Mouse (Mus musculus) embryonic facial prominence, embryonic 10.5 days (tissue): ENCODE results near the gene Ace. TPM values are rescaled to one million over a fixed set of nuclear protein-coding genes. Genes with fewer than 3 reads are reported as not detected.

Experiments
- DNase-seq: peaks from one replicate; pipeline ENCODE4 v3.0.0-alpha.2; 2017; ENCODE audit warnings: low spot score
- H3K27ac ChIP-seq: fragments of 300-500 bp; sonication (generic); replicated peaks from 2 replicates; pipeline ENCODE4 v1.5.1; 2016; ENCODE audit warnings: mild to moderate bottlenecking
- H3K27me3 ChIP-seq: fragments of 300-500 bp; sonication (generic); replicated peaks from 2 replicates; pipeline ENCODE4 v1.6.1; 2016; ENCODE audit warnings: low read depth, mild to moderate bottlenecking; ENCODE audit not compliant: poor library complexity, severe bottlenecking
- H3K36me3 ChIP-seq: fragments of 300-500 bp; sonication (generic); replicated peaks from 2 replicates; pipeline ENCODE4 v1.6.1; 2016; ENCODE audit warnings: mild to moderate bottlenecking, moderate library complexity
- H3K4me1 ChIP-seq: fragments of 300-500 bp; sonication (generic); 2 replicates; pipeline ENCODE4 v1.6.1; 2016
- H3K4me3 ChIP-seq: fragments of 300-500 bp; sonication (generic); 2 replicates; pipeline ENCODE4 v1.5.1; 2016; ENCODE audit warnings: mild to moderate bottlenecking, moderate library complexity
- H3K9me3 ChIP-seq: fragments of 300-500 bp; sonication (generic); 2 replicates; pipeline ENCODE4 v1.6.1; 2016; ENCODE audit warnings: mild to moderate bottlenecking
- WGBS: fragments of 180-500 bp; shearing (Covaris S2); methylation state at CpG from one replicate; pipeline ENCODE4 v1.1.7; 2016; 5-methylcytosine and 5-hydroxymethylcytosine counted together
- polyA plus RNA-seq: library from polyadenylated mRNA; unstranded; fragments of >200 nt; fragmentation: Nextera tagmentation; extraction: Ambion mirVana; gene quantifications from 2 replicates; pipeline ENCODE4 v1.2.1, GENCODE M21; 2016

Ace gene
- polyA plus RNA-seq, 1 experiment from 2014 or later, result 0.45 TPM

DNA sequence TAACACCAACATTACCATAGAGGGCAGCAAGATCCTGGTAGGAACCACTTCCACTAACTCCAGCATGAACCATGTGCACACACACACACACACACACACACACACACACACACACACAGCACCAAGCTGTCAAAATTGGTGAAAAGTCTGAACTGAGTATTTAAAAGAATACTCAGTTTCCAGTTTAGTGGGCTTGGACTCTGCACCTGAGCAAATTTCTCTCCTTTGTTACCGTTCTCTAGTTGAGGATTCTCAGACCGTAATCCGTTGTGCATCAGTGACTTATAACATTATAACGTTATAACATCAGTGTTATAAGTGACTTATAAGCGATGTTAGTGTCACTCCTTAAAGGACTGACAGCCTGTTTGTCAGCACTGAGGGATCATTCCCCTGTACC lies 7.9 kb downstream of the Ace start:
- DNase-seq, result no peak
- H3K4me3 ChIP-seq, result no peak overlapping the region
- no peak overlapping the region for H3K27ac ChIP-seq
- no peaks in the 10 kb centered on the region for H3K36me3 ChIP-seq
- 93% methylated on average over 5 of the region's 5 CpGs for WGBS
- H3K27me3 ChIP-seq, result peaks cover 18% of the 10 kb centered on the region
- no peaks in the 10 kb centered on the region for H3K9me3 ChIP-seq
- H3K4me1 ChIP-seq, result no peaks in the 10 kb centered on the region

DNA sequence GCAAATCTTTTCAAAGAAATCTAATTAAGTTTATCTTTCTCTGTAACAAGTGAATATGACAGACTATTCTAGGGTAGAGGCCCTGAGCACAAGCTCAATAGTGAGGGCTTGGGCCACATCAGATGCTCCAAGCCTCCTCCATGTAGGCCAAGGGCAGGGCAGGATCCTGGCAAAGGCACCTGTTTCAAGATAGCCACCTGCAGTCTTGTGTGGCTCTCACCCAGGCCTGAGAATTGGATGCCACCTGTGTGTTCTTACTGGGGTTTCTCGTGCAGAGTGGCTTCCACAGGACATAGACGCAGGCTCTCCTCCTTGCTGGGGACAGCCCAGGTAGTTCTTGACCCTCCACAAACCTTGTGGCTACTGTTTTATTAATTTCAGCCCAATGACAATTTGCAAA lies 10.5 kb downstream of the Ace start:
- no peaks in the 10 kb centered on the region for H3K4me1 ChIP-seq
- 86% methylated on average over 2 of the region's 2 CpGs for WGBS
- peaks cover 7% of the 10 kb centered on the region; the same call in 1 of the 2 replicates for H3K27me3 ChIP-seq
- H3K36me3 ChIP-seq, result no peaks in the 10 kb centered on the region
- no peak overlapping the region for H3K27ac ChIP-seq
- no peak overlapping the region for H3K4me3 ChIP-seq
- no peaks in the 10 kb centered on the region for H3K9me3 ChIP-seq
- DNase-seq, result no peak

DNA sequence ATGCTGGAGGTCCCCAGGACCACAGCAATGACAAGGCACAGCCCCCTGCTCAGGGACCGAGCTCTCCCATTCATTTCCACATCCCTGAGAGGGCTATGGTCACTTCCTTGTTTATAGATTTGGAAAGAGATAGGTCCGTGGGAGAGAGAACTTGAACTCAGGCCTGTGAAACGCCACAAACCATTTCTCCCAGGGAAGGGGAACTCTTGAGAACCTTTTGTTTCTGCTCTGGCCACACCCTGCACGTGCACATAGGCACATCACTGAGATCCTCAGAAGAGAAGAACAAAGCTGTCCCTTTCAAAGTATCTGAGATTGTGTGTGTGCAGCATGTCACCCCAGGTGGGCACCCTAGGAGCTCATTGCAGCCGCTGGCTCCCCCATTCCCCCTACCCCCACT lies 10.9 kb downstream of the Ace start:
- WGBS, result 71% methylated on average over 5 of the region's 5 CpGs

DNA sequence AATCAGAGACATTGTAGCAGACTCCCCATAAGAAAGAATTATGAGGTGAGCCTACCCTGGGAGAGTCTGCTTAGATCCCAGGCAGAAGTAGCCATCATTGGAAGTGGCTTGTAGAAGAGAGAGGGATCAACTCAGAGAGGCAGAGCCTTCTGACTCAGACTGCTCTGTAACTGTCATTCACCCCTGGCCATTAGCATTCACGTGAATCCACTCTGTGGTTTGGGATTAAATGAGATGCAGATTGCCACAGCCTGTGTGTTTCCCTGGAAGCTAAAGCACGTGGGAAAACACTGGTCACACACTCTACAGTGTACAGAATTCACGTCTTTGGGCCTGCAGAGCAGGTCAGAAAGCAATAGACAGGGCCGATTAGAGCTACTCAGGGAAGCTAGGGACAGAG lies 16.7 kb downstream of the Ace start:
- WGBS, result 75% methylated on average over 4 of the region's 4 CpGs
- Histone ChIP-seq H3K4me3 (no peak overlapping the region), H3K27ac (no peak overlapping the region)

More for the DNA sequence above, 10.9 kb downstream of the Ace start:
- Histone ChIP-seq H3K9me3 (no peaks in the 10 kb centered on the region), H3K4me1 (no peaks in the 10 kb centered on the region), H3K27me3 (peaks cover 5% of the 10 kb centered on the region; the same call in 1 of the 2 replicates), H3K36me3 (no peaks in the 10 kb centered on the region), H3K27ac (no peak overlapping the region), H3K4me3 (no peak overlapping the region)
- DNase-seq, result no peak

DNA sequence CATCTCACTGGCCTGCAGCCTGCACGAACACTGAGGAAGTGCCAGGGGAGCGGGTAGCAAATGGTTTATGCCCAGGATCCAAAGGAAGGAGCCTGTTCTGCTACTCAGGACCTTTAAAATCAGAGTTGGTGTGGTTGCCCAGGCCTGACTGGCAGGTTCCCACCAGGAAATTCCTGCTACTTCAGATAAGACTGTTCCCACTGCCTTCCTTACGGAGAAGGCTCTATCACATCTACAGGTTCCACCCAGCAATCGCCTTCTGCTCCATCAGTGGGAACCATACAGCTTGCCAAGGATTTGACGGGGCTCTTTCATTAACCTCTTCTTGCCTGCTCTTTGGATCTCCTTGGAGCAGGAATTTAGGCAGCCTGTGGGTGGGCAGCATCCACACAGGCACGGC lies 19.7 kb downstream of the Ace start:
- no peaks in the 10 kb centered on the region for H3K36me3 ChIP-seq
- peaks cover 9% of the 10 kb centered on the region; the same call in 1 of the 2 replicates for H3K4me1 ChIP-seq
- 80% methylated on average over 6 of the region's 6 CpGs for WGBS
- no peak overlapping the region for H3K4me3 ChIP-seq
- DNase-seq, result no peak
- H3K27me3 ChIP-seq, result no peaks in the 10 kb centered on the region
- H3K9me3 ChIP-seq, result no peaks in the 10 kb centered on the region
- H3K27ac ChIP-seq, result no peak overlapping the region

More for the DNA sequence above, 16.7 kb downstream of the Ace start:
- Histone ChIP-seq H3K4me1 (peaks cover 8% of the 10 kb centered on the region; the same call in 1 of the 2 replicates), H3K9me3 (no peaks in the 10 kb centered on the region), H3K27me3 (no peaks in the 10 kb centered on the region), H3K36me3 (no peaks in the 10 kb centered on the region)
- no peak for DNase-seq

DNA sequence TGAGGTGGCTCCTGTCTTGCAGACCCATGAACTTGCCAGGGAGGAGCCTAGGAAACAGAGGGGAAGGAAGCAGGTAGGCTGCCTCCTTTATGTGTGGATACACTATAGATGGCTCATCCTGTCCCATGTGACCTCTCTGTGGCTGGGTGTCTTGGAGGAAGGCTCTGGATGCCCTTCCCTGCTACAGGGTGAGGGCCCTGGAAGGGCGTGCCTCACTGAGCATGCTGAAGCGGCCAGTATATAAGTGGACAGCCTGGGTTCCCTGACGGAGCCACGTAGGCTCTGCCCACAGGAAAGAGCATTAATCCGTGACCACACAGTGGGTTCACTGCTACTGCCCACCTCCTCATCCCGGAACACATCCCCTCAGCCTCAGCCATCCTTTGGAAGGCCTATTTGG lies 21.7 kb downstream of the Ace start:
- Histone ChIP-seq H3K4me1 (peaks cover 9% of the 10 kb centered on the region; the same call in 1 of the 2 replicates), H3K36me3 (no peaks in the 10 kb centered on the region), H3K27me3 (no peaks in the 10 kb centered on the region), H3K4me3 (no peak overlapping the region), H3K27ac (no peak overlapping the region), H3K9me3 (no peaks in the 10 kb centered on the region)
- WGBS, result 80% methylated on average over 6 of the region's 6 CpGs
- no peak for DNase-seq

DNA sequence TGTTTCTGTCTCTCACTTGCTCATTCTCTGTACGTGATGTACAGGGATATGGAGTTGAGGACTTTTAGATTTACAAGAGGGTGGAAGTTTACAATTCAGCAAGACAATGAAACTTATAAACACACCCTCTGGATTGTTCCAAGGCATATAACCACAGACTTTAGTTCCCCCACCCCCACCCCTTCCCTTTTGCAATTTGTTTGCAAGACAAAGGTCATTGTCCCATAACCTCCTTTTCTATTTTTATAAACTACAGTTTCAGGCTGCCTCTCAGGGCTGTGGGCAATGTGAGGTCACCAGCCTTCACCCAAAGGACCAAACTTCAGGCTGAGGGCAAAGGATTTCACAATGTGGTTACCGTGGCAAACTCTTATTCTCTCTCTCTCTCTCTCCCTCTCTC lies 22.5 kb downstream of the Ace start:
- H3K4me1 ChIP-seq, result peaks cover 9% of the 10 kb centered on the region; the same call in 1 of the 2 replicates
- DNase-seq, result no peak
- no peak overlapping the region for H3K4me3 ChIP-seq
- no peaks in the 10 kb centered on the region for H3K36me3 ChIP-seq
- H3K9me3 ChIP-seq, result no peaks in the 10 kb centered on the region
- WGBS, result 79% methylated on average over 2 of the region's 2 CpGs
- no peaks in the 10 kb centered on the region for H3K27me3 ChIP-seq
- H3K27ac ChIP-seq, result no peak overlapping the region

DNA sequence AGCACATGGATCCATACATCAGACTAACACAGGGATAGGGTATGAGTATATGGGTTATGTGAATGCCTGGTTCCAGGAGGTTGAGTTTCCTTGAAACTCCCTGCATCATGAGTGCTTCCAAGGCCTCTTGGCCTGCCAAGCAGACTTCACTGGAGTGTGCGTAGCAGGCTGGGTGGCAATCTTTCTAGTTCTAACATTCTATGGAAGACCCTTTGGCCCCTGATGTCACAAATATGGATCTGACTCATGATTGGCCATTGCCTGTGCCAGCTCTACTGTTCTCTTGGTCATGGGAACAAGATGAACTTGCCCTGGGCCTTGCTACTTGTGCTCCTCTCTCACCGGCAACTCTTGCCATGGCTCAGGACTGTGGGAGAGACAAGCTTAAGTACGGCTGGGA lies 26.6 kb downstream of the Ace start, which contains the start of gene Ace3:
Gene Ace3 (plus strand): TSS at position 301 of the 400 bp plus-strand sequence.
- Histone ChIP-seq H3K4me1 (peaks cover 2% of the 10 kb centered on the region; the same call in 1 of the 2 replicates), H3K9me3 (no peaks in the 10 kb centered on the region), H3K36me3 (no peaks in the 10 kb centered on the region), H3K27me3 (no peaks in the 10 kb centered on the region), H3K27ac (no peak within 1 kb of the TSS), H3K4me3 (no peak within 1 kb of the TSS)
- 96% methylated on average over 3 of the region's 3 CpGs for WGBS
- DNase-seq, result no peak

DNA sequence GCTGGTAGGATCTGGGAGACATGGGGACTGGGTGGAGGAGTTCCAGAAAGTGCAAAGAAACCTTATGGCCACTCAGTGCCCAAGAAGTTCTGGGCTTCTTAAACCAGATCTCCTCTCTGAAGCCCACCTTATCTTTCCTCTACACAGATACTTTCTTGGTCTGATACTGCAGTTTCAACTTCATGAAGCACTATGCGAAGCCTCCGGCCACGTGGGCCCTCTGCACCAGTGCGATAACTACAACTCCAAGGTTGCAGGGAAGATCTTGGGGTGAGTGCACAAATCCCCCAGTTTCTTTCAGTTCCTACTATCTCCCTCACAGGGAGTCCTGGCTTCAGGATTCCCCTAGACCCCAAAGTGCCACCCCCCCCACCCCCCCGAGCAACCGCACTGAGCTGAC lies 32.3 kb downstream of the Ace start:
- Histone ChIP-seq H3K4me1 (no peaks in the 10 kb centered on the region), H3K4me3 (no peak overlapping the region), H3K9me3 (no peaks in the 10 kb centered on the region), H3K27ac (no peak overlapping the region), H3K27me3 (no peaks in the 10 kb centered on the region), H3K36me3 (no peaks in the 10 kb centered on the region)
- no peak for DNase-seq
- 88% methylated on average over 6 of the region's 6 CpGs for WGBS

DNA sequence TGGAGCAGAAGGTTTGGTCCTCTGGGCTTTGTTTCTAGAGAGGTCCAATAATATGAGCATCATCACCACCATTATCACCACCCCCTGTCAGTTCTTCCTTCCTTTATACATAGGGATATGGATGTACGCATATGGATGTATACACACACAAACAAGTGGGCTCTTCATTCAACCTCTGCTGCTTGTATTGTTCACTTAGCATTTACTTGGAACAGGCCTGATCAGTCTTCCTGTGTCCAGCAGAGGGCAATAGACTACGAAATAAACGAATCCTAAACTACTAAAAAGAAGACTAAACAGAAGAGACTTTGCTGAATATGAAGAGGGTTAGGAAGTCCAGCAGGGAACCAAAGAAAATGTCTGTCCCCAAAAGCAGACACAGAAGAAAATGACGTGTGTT lies 34.0 kb downstream of the Ace start:
- H3K27me3 ChIP-seq, result no peaks in the 10 kb centered on the region
- H3K9me3 ChIP-seq, result no peaks in the 10 kb centered on the region
- no peak overlapping the region for H3K27ac ChIP-seq
- no peak for DNase-seq
- no peaks in the 10 kb centered on the region for H3K36me3 ChIP-seq
- no peaks in the 10 kb centered on the region for H3K4me1 ChIP-seq
- H3K4me3 ChIP-seq, result no peak overlapping the region
- 55% methylated on average over 4 of the region's 4 CpGs for WGBS

DNA sequence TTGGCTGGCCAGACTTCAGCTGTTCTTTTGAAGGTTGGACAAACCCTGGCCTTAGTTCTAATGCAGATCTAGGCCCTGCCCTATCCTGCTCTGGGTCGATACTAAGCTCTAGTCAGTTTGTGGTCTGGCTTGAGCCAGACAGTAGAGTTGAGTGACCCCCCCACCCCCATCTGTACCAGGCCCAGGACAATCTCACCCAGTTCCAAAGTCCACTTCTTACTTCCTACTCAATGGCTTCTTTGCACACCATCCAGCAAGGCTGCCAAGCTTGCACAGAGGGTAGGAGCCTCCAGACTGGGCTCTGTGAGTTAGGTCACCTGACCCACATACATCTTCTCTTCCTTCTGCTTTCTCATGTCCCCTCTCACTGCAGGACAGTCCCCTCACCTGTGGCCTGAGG lies 36.8 kb downstream of the Ace start:
- WGBS, result 78% methylated on average over 1 of the region's 1 CpGs
- Histone ChIP-seq H3K4me3 (no peak overlapping the region), H3K36me3 (no peaks in the 10 kb centered on the region), H3K27me3 (peaks cover 18% of the 10 kb centered on the region), H3K9me3 (no peaks in the 10 kb centered on the region), H3K27ac (no peak overlapping the region), H3K4me1 (peaks cover 5% of the 10 kb centered on the region)
- no peak for DNase-seq

DNA sequence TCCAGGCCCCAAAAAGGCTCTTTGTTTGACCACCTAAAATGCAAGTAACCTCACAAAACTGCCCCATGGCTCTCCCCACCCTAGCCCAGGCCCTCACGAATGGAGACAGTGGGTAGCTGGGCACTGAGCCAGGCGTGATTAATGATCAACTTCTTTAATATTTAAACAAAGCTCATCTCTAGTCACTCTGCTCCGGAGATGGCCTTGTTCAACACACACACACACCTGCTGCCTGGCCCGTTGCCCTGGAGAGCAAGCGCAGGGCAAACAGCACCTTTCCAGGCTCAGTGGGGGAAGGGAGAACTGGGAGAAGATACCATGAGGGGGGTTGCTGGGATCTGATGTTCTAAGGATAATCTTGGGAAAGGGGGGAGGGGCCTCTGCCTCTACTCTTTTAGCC lies 38.2 kb downstream of the Ace start:
- Histone ChIP-seq H3K27ac (no peak overlapping the region), H3K4me3 (no peak overlapping the region), H3K27me3 (peaks cover 24% of the 10 kb centered on the region), H3K36me3 (no peaks in the 10 kb centered on the region), H3K4me1 (peaks cover 5% of the 10 kb centered on the region), H3K9me3 (no peaks in the 10 kb centered on the region)
- 68% methylated on average over 5 of the region's 5 CpGs for WGBS
- no peak for DNase-seq

DNA sequence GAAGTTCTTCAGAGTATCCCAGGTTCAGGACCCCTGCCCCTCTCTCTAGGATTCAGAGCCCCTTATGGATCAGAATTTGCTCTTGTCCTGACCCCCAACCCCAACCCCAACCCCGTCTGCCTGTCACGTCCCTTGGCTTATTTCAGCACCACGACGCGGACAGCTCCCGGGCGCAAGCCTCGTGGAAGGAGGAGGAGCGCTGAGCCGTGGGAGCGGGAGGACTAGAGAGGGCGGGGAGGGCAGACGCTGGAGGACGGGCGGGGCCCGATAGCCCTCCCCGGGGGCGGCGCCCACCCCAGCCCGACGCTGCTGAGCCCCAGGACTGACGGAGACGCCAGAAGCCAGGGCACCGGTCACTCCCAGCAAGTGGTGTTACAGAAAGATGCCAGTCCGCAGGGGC lies 40.1 kb downstream of the Ace start, which contains the start of gene Kcnh6:
Gene Kcnh6 (plus strand): TSS at position 304 of the 400 bp plus-strand sequence.
- Histone ChIP-seq H3K4me3 (peak within 1 kb of the TSS; percentile 51), H3K9me3 (no peaks in the 10 kb centered on the region), H3K4me1 (peaks cover 10% of the 10 kb centered on the region), H3K36me3 (no peaks in the 10 kb centered on the region), H3K27ac (no peak within 1 kb of the TSS), H3K27me3 (peaks cover 24% of the 10 kb centered on the region)
- under 1% methylated on average over 25 of the region's 25 CpGs for WGBS
- DNase-seq, result peak; percentile 87
